Mouse (Mus musculus) neural tube, embryonic 10.5 days (tissue): ENCODE measurements at regions not wholly inside any gene's neighbourhood (a gene's known extent, or its start where the extent isn't known, plus 50 kb on each side); places are given as distances from the start of the nearest gene placed in this dataset.

Source experiments
- DNase-seq: peaks from one replicate; pipeline ENCODE4 v3.0.0-alpha.2; 2017; ENCODE audit warnings: low spot score; ENCODE audit errors: extremely low spot score

GRCm38 (mm10) chr12:56403626-56404025 is 57.9 kb upstream of the Mbip start:
- DNase-seq: no peak

GRCm38 (mm10) chr12:56402844-56403243 is 57.1 kb upstream of the Mbip start:
- no peak for DNase-seq

- DNase-seq: no peak
These were observed 56.4 kb upstream of the Mbip start for GRCm38 (mm10) chr12:56402137-56402536.
